Mouse (Mus musculus) liver, embryonic 14.5 days (tissue): Measurements from ENCODE around the gene Ldha. TPM values are rescaled to one million over a fixed set of nuclear protein-coding genes. Genes with fewer than 3 reads are reported as not detected.
A peak's percentile ranks its signal among the peaks of the same experiment; 100 is the strongest.
"Not testable (repeated sequence)": the region's sequence is repeated elsewhere in the genome, so short reads cannot be mapped to it uniquely, and the experiment has no call there.

Experiments used
- ATAC-seq: fragments of 200-750 bp; cut with Nextera tagmentation; 2 replicates; pipeline ENCODE4 v1.8.0; 2017; ENCODE audit warnings: moderate number of reproducible peaks, mild to moderate bottlenecking, moderate library complexity; ENCODE audit not compliant: insufficient read depth
- DNase-seq, 3 experiments: peaks; one replicate each; pipeline ENCODE4 v3.0.0-alpha.2; 2012 to 2013; ENCODE audit warnings: low read depth in 3 of 3, low spot score in 3 of 3
- H3K27ac ChIP-seq: fragments of 300-500 bp; sonication (generic); 2 replicates; pipeline ENCODE4 v1.5.1; 2014; ENCODE audit warnings: moderate library complexity, mild to moderate bottlenecking, control low read depth, inconsistent platforms
- H3K27me3 ChIP-seq: fragments of 300-500 bp; sonication (generic); 2 replicates; pipeline ENCODE4 v1.6.1; 2014; ENCODE audit warnings: mild to moderate bottlenecking, low read length, moderate library complexity; ENCODE audit not compliant: control insufficient read depth, insufficient read depth
- H3K36me3 ChIP-seq: fragments of 300-500 bp; sonication (generic); replicated peaks from 2 replicates; pipeline ENCODE4 v1.6.1; 2014; ENCODE audit warnings: low read depth; ENCODE audit not compliant: control insufficient read depth, insufficient read depth
- H3K4me1 ChIP-seq, 2 experiments: fragments of 200-500 bp in 1 of 2; fragments of 300-500 bp in 1 of 2; sonication (generic) in 1 of 2; replicated peaks; 2 replicates each; pipeline ENCODE4 v1.6.1; 2012 to 2014; ENCODE audit warnings: antibody characterized with exemption in 1 of 2, inconsistent platforms in 1 of 2, low read length in 1 of 2; ENCODE audit not compliant: control insufficient read depth in 2 of 2, insufficient read depth in 2 of 2
- H3K4me2 ChIP-seq: fragments of 300-500 bp; sonication (generic); 2 replicates; pipeline ENCODE4 v1.6.1; 2014; ENCODE audit warnings: low read depth, mild to moderate bottlenecking, control low read depth, moderate library complexity
- H3K4me3 ChIP-seq, 2 experiments: fragments of 200-500 bp in 1 of 2; fragments of 300-500 bp in 1 of 2; sonication (generic) in 1 of 2; 2 replicates each; pipeline ENCODE4 v1.5.1; 2012 to 2014; ENCODE audit warnings: low read depth in 2 of 2, low read length in 2 of 2, mild to moderate bottlenecking in 2 of 2, control low read depth in 1 of 2, inconsistent platforms in 1 of 2, moderate library complexity in 1 of 2; ENCODE audit not compliant: insufficient read depth in 1 of 2
- H3K9ac ChIP-seq: fragments of 300-500 bp; sonication (generic); replicated peaks from 2 replicates; pipeline ENCODE4 v1.6.1; 2014; ENCODE audit warnings: mild to moderate bottlenecking, control low read depth, moderate library complexity
- H3K9me3 ChIP-seq: fragments of 300-500 bp; sonication (generic); 2 replicates; pipeline ENCODE4 v1.6.1; 2016; ENCODE audit warnings: low read length, mixed read lengths; ENCODE audit not compliant: control insufficient read depth
- CTCF ChIP-seq: IDR thresholded peaks from 2 replicates; pipeline ENCODE4 v1.5.1; 2016; ENCODE audit warnings: antibody characterized with exemption, low read depth, control low read depth
- EP300 ChIP-seq: IDR thresholded peaks from 2 replicates; pipeline ENCODE4 v1.6.1; 2016; ENCODE audit warnings: antibody characterized with exemption, low read depth
- WGBS: fragments of 180-500 bp; shearing (Covaris S2); extraction: QIAGEN DNeasy Blood & Tissue Kit; methylation state at CpG from one replicate; pipeline ENCODE4 v1.1.7; 2014; ENCODE audit not compliant: insufficient replicate concordance; 5-methylcytosine and 5-hydroxymethylcytosine counted together
- polyA plus RNA-seq, 2 experiments: library from polyadenylated mRNA; depleted of rRNA in 1 of 2; stranded (reverse) in 1 of 2; unstranded in 1 of 2; fragments of >200 nt; fragmentation: Nextera tagmentation in 1 of 2; extraction: Ambion mirVana in 1 of 2; gene quantifications; 2 replicates each; pipeline versions ENCODE4 v1.2.1 to v1.2.3; 2012 to 2014

Ldha gene
- polyA plus RNA-seq, 2 experiments, result 356 to 1,104 TPM

DNA sequence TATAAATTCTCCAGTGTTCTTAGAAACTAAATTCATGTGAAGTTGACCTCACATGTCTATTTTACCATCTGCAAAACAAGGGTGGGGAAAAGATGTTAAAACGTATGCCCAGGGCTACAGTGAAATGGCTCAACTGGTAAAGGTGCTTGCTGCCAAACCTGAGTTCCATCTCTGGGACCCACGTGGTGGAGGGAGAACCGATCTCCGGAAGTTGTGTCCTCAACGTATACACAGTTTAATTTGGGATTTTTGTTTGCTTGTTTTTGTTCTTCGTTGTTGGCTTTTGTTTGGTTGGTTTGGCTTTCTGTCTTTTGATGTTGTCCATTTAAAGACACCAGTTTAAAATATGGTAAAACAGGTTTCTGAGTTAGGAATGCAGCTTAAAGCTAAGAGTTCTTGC, 44.5 kb upstream of the Ldha start:
- DNase-seq, result no peak
- Histone ChIP-seq H3K36me3 (peaks cover 17% of the 10 kb centered on the region), H3K9me3 (no peaks in the 10 kb centered on the region), H3K9ac (peak overlapping the region; percentile 79), H3K4me1 (peaks cover 9 to 16% of the 10 kb centered on the region in 2 experiments), H3K4me2 (peak overlapping the region; percentile 82), H3K27me3 (no peaks in the 10 kb centered on the region), H3K4me3 (peak overlapping the region; percentile 86 to 91), H3K27ac (no peak overlapping the region)
- ATAC-seq, result no peak
- TF ChIP-seq CTCF (no peak), EP300 (no peak)
- whole genome bisulfite sequencing, result 25% methylated on average over 6 of the region's 6 CpGs

DNA sequence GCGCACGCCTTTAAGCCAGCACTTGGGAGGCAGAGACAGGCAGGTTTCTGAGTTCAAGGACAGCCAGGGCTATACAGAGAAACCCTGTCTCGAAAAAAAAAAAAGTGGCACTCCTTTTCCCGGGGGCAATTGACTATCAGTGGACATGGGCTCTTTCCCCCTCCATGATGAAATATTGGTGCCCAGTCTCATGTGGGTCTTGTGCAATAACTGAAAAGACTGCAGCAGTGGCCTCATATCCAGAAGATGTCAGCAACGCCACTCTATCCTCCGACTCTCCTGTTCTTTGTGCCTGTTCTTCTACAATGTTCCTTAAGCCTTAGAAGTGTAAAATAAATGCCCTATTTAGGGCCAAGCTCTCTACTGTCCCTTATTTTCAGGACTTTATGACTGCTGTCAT, 30.9 kb upstream of the Ldha start:
- 70% methylated on average over 6 of the region's 6 CpGs for WGBS
- ATAC-seq, result no peak

DNA sequence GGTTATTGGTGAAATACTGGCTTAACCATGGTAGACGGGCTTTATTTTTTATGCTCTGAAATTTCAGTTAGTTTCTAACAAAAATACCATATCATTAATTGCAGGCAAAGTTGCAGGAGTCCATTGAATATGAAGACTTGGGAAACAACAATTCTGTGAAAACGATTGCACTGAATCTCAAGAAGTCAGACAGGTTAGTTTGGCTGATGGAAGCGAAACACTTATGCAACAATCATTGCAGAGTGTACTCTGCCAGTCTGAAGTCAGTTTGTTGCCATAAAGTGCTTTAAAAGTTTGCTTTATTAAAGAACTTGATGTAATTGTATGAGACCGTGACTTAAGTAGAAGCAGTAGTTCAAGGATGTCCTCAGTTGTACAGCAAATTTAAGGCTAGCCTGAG, 27.3 kb upstream of the Ldha start:
- no peaks in the 10 kb centered on the region for H3K27me3 ChIP-seq
- no peak overlapping the region for H3K4me2 ChIP-seq
- no peak overlapping the region for H3K9ac ChIP-seq
- no peak overlapping the region for H3K27ac ChIP-seq
- peaks cover 70% of the 10 kb centered on the region for H3K36me3 ChIP-seq
- H3K4me3 ChIP-seq, result no peak overlapping the region
- no peak for DNase-seq
- H3K9me3 ChIP-seq, result no peaks in the 10 kb centered on the region
- WGBS, result 81% methylated on average over 4 of the region's 4 CpGs
- TF ChIP-seq CTCF (no peak), EP300 (no peak)
- H3K4me1 ChIP-seq, result no peaks in the 10 kb centered on the region
- no peak for ATAC-seq

More for the DNA sequence above, 30.9 kb upstream of the Ldha start:
- Histone ChIP-seq H3K9me3 (no peaks in the 10 kb centered on the region), H3K9ac (no peak overlapping the region), H3K4me2 (no peak overlapping the region), H3K4me1 (no peaks in the 10 kb centered on the region), H3K4me3 (no peak overlapping the region), H3K36me3 (peaks cover 66% of the 10 kb centered on the region), H3K27ac (no peak overlapping the region), H3K27me3 (no peaks in the 10 kb centered on the region)
- DNase-seq, result no peak
- TF ChIP-seq CTCF, result no peak
- no peak for TF ChIP-seq EP300

DNA sequence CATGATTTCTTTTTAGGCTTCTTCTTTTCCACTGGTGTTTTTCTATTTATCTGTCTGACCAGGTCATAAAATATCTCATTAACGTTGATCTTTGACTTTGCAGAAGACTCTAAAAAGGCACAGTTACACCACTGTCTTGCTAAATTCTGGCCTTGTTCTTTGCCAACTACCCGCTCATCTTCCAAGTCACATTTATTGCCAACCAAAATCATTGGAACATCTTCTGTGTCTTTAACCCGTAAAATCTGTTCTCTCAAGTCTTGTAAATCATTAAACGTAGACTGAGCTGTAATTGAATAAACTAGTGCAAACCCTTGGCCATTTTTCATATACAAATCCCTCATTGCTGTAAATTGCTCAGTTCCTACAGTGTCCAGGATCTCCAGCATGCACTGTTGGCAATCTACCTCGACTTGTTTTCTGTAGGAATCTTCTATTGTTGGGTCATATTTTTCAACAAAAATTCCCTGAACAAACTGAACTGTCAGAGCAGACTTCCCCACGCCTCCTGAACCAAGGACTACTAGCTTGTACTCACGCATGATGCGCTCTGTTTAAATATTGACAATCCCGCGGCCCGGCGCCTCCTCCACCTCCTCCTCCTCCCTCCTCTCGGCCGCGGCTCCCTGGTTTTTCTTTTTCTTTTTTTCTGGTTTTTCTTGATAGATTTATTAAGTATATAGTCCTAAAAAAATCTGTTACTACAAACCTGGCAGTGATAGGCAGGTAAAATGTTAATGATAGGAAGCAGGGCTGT, 20.2 kb upstream of the Ldha start:
- WGBS, result 77% methylated on average over 15 of the region's 15 CpGs
- H3K4me3 ChIP-seq, H3K27ac ChIP-seq, ATAC-seq, H3K4me2 ChIP-seq, DNase-seq, H3K27me3 ChIP-seq, H3K4me1 ChIP-seq, H3K9me3 ChIP-seq, H3K9ac ChIP-seq: not testable (repeated sequence)
- peaks cover 46% of the 10 kb centered on the region for H3K36me3 ChIP-seq

DNA sequence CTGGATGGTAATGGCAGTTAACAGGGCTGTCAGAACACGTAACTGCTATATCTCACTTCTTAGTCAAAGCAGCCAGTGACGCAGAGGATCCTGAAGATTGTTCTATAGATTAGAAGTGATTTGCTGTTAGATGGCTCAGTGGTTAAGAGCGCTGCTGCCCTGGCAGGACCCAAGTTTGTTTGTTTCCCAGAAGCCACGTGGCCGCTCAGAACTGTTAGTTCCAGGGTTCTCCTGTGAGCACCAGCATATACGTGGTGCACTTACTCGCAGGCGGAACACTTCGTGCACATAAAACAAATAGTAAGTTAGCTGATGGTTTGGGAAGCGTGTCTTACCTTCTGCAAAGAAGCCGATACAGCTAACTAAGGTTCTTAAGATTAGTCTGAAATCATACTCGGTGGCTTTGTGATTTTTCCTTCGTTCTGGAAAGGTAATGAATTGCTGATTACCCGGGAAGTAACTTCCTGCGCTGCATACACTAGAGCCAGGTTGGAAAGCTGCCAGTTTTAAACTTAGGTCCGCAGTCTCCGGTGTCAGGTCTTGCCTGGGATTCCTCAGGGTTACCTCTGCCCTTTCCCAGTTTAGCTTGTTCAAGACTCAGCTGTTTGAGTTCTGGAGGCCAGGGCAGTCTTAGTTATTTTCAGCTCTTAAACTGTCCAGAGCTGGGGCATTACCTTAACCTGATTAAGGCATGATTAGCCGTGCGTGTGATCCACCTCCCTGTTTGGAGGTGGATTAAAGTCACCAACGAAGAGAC, 14.1 kb upstream of the Ldha start:
- ATAC-seq (no peak), DNase-seq (no peak)
- Histone ChIP-seq H3K4me3 (no peak overlapping the region), H3K9me3 (no peaks in the 10 kb centered on the region), H3K27ac (no peak overlapping the region), H3K27me3 (no peaks in the 10 kb centered on the region), H3K9ac (no peak overlapping the region), H3K4me1 (peaks cover 7 to 20% of the 10 kb centered on the region in 2 experiments), H3K36me3 (peaks cover 11% of the 10 kb centered on the region), H3K4me2 (no peak overlapping the region)
- 66% methylated on average over 20 of the region's 20 CpGs for WGBS
- TF ChIP-seq EP300 (no peak), CTCF (no peak)
